Mouse (Mus musculus): ENCODE measurements around the gene Ncoa3. TPM values are rescaled to one million over a fixed set of nuclear protein-coding genes. Genes with fewer than 3 reads are reported as not detected.

Gene Ncoa3
- total RNA-seq, 2 experiments from 2014 or later: 34.6 to 37.8 TPM

DNA sequence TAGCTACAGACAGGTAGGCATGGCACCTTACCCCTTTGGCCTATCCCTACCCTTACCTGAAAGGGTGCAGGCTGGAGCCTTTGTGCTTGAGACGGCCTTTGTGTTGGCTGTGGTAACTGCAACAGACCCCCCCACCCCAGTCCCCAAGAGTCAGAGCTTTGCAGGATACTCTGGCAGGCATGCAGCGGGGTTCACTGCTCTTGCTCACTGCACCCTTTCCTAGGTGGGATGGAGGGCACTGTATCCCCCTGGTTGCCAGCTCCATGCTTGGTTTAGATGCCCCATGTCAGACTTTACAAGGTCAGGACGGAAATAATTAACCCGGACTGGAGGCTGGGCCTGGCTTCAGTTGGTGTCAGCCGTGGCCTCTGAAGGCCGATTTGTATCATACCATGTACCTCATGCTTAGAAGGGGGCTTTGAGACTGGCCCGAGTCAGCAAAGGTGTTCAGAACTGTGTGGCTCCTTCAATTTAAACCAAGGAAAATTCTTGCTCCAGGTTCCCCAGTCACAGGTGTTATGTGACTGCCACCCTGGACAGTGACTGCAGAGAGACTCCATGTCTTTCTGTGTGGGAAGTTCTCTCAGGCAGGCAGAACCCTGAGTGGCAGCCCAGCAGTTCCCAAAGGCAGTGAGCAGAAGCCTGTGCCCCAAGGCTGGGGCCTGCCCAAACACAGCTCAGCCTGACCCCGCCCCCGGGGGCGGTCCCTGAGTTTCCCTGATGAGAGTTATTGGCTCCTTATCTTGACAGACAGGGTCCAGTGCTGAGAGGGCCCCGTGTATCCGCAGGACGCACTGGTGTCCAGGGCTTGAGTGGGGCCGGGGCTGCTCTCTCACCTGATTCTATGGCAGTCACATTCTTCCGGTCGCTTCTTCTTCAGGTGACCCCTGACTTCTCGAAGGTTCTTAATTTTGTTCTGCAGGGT is 87.8 kb downstream of the Ncoa3 start:
- DNase-seq: no peak

DNA sequence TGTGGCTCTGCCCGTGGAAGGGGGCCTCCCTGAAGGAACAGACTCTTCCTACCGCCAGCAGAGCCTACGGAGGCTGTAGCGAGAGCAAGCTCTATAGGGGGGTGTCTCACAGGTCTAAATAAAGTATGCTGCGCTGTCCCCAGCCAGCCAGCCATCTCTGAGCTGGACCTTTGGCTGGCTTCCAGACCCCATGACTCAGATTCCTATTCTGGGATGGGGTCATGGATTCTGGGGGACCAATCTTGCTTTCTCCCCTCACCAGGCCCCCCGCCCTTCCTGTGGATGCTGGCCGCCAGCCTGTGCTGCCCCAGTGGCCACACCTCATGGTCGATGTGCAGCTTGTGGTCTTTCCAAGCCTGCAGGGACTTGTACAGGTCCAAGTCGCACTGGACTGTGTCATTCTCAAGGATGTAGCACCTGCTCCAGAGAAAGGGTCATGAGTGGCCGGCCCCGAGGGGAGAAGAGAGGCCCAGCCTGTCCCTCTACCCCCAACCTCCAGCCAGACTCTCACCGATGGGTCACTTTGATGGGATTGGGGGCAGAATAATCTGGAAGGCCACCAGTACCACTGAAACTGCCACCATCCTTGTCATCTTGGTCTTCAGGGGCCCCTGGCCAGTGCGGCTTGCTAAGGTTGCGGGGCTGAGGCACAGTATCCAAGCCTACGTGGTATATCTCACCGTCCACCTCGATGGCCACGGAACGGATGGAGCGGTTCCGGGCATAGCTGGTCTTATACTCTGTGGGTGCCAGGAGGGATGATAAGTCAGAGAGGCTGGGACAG is 88.7 kb downstream of the Ncoa3 start:
- DNase-seq: no peak

DNA sequence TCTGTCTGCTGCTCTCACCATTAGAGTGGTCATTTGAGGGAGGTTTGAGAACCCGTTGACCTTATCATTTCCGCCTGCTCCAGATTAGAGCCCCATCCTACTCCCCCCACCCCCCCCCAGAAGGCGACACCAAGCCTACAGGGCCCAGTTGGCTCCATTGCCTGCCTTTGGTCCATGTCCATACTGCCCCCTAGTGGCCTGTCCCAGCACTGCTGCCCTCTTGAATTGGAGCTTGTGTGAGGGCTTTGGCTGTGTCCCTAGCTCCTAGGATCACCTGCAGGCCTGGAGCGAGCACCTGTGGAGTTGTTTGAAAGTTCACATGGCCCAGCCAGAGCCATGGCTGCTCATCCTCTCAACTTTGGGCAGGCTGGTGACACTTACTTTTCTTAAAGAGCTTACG is 89.8 kb downstream of the Ncoa3 start:
- DNase-seq: peak; percentile 57 to 63

DNA sequence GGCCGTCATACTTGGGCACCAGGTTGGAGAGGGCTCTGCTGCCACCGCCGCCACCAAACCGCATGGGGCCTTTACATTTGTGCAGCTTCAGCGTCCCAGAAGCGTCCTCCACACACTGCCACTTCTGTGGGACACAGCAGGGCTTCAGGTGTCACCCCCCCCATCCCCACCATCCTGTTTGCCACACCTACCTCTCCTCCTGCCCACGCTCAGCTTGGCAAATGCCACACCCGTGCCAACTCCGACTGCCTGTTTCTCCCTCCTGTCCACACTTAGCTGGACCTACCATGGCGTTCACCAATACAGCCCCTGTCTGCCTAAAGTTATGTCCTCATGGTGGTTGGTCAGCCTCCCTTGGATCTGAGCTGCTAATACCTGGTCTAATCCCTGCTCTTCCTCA is 90.2 kb downstream of the Ncoa3 start:
- no peak for DNase-seq

DNA sequence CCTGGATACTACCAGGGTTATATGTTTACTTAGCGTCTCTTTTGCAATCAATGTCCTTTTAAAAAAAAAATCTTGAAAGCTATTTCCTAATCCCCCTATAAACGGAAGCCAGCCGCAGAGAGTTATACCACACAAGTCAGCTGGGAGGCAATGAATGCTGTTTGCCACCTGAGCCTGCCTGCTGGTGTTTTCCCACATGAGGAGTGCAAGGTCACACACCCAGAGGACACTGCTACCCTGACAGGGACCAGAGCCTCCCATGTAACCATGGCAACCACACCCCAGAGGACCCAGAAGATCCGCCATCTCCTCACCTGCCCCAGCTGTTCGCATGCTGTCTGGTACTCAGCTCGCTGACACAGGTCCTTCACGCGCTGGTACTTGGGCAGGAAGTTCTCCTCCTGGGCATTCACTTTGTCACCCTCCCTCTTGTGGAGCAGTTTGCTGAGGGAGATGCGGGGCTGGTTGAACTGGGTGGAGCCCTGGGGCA is 91.2 kb downstream of the Ncoa3 start:
- DNase-seq: no peak

DNA sequence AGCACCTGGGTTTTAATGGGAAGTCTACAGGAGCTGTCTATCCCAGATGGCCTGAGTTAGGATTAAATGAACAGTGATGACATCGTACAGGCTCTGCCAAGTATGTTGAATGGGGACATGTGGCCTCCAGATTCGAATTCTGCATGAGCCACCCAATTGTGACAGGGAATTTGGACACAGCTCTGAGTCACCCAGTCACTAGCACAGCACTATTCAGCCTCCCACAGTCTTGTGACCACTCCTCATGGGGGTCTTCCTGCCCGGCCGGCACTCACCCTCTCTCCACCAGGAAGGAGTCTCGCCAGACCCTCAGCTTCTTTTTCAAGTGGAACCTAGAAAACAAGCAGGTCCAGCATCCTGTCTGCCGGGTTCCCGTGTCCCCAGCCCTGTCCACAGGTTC is 91.7 kb downstream of the Ncoa3 start:
- no peak for DNase-seq

DNA sequence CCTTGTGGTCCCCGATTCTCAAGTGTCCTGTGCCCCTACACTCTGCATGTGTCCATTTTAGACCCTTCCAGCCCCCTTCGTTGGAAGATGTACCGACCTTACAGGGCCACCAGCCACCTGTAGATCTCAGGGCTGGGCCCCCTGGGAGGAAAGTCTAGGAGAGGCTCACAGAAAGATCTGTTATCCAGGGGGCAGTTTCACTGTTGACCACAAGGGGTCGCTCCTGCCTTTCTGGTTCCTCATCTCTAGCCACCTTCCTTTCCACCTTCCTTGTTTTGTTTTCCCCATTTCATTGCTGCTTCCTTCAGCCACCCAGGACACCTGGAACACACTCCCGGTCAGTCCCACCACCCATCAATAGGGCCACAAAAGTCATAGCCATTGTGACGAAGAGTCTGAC is 92.5 kb downstream of the Ncoa3 start:
- DNase-seq: peak; percentile 55 to 63

DNA sequence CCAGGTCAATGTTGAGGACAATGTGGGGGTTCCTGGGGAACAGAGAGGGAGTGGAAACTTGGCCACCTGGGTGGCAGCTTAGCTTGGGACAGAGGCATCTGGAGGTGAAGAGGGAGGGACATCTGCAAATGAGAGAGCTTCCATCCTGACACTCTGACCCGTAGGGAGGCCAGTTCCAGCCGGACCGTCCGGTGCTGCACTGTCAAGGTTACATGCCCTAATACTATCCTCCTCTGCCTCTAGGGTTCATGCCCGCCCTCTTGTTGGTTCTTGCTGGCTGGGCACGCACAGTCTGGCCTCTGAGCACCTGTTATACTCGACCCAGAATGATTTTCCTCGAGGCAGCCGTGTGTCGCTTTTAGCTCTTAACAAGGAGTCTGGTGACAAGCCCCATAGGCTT is 93.3 kb downstream of the Ncoa3 start:
- DNase-seq: no peak

DNA sequence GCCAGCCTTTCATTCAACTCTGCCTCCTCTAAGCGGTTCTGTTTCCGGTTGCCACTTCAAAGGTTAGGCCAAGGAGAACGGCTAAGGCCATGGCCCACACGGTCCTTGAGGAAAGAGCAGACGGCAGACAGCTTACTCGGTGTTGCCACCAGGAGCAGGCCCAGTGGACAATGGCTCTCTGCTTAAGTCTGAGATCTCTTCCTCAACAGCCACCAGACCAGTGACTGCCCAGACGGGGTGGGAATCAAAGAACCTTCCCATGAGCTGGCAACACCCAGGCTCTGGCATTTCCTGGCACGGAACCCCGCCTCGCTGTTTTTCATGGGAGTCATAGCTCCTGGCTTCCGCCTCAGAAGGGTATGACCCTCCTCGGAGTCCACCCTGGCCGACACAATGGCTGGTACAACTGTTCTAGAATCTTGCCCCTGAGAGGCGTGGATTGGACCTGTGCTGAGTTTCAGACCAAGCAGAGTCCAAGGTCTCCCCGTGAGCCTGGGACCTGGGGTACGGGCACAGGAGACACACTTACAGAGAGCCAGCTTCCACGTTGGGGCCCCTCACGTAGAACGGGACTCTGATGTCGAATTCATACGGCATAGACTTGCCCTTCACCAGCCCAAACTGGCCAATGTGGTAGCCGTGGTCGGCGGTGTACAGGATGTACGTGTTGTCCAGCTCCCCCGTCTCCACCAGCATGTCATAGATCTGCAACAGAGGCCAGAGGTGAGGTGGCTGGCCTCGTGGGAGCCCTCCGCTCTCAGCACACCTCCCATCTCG is 94.2 kb downstream of the Ncoa3 start:
- no peak for DNase-seq

DNA sequence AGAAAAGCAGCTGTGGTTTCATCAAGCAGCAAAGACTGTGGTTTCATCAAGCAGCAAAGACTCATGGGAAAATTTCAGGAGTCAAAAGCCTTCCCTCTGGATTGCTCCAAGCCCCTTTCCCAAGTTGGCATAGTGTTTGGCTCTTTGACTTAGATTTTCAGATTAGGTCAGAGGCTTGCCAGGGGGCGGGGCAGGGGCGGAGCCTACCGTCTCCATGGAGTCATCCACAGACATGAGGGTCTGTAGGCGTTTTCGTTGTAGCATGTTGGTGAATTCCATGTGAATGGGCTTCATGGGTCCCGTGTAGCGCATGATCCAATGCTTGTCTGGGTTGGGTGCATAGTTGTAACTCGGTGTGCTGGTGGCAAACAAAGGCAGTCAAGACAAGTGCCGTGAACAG is 96.6 kb downstream of the Ncoa3 start:
- DNase-seq: no peak

DNA sequence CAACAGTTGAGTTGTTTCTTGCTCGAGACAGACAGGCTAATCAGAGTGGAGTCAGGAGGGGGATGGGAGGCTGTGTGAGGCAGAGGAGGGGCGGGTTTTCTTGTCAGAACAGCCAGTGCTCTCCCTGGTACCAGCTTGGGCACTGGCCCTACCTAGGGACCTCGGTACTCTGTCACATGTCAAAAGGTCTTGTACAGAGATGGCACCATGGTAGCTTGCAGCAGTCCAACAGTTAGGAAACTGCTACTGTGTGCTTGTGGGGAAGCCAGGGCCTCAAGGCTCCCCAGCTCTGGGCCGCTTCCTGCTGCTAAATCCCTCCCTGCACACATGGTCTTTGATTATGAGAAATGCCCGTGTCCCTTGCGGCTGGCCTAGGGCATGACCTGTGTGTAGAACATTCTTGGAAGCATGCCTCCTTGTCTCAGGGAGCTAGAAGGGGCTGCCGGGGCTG is 97.7 kb downstream of the Ncoa3 start:
- no peak for DNase-seq

DNA sequence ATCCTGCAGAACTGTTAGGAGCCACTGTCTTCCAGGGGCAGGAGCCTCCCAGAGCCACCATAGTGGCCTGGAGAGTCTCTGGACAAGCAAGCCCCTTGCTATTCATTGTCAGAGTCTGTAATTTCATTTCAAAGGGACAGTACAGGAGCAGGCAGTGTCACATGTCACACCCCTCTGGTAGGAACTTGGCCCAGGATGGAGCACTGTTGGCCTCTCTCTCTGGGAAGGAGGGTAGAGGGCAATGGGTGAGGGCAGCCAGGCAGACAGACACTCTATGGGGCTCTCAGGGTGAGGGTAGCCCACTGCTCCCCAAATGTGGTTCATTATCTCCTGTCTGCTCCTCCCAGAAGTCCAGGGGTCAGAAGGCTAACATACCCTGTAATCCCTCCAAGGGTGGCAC is 99.2 kb downstream of the Ncoa3 start:
- no peak for DNase-seq

DNA sequence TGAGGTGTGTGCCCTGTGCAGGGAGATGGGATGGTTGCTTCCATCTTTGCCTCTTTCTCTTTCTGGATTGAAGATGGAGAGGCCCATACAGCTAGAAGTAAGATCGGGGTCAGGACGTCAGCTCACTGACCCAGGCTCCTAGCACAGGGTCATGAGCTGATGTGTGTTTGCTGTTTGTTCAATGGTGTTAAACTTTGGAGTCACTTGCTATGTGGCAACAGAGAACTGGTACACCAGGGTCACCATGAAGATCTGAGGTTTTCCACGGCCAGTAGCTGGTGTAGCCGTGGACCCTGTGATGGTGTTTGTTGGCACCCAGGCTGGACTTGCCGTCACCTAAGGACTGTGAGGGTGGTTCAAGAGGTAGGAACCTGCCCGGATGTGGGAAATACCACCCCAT is 100.0 kb downstream of the Ncoa3 start:
- no peak for DNase-seq

DNA sequence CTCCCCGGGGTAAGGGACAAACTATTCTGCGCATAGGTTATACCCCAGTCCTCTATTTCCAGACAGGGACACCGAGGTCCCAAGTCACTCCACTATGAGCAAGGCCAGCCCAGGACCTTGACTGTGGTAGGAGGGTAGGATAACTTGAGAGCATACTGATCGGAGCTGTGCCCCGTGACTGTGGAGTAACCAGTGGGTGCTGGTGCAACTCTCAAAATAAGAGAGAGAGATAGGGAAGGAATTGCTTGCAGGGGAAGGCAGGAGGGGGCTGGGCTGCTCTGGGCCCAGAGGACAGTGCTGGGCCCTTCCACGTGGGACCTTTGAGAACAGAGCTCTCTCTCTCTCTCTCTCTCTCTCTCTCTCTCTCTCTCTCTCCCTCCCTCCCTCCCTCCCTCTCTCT is 103.9 kb downstream of the Ncoa3 start:
- no peak for DNase-seq

DNA sequence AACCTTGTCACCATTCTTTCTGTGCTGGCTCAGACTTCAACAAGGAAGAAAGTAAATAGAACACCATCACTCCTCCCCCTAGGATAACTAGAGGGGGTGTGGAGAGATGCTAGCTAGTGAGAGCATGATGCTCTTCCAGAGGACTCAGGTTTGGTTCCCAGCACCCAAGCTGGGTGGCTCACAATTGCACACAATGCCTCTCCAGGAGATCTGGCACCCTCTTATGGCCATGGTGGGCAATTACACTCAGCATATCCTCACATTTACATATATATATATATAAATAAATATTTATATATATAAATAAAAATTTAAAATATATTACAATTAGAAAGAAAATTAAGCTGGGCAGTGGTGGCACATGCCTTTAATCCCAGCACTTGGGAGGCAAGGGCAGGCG is 104.4 kb downstream of the Ncoa3 start:
- no peak for DNase-seq

DNA sequence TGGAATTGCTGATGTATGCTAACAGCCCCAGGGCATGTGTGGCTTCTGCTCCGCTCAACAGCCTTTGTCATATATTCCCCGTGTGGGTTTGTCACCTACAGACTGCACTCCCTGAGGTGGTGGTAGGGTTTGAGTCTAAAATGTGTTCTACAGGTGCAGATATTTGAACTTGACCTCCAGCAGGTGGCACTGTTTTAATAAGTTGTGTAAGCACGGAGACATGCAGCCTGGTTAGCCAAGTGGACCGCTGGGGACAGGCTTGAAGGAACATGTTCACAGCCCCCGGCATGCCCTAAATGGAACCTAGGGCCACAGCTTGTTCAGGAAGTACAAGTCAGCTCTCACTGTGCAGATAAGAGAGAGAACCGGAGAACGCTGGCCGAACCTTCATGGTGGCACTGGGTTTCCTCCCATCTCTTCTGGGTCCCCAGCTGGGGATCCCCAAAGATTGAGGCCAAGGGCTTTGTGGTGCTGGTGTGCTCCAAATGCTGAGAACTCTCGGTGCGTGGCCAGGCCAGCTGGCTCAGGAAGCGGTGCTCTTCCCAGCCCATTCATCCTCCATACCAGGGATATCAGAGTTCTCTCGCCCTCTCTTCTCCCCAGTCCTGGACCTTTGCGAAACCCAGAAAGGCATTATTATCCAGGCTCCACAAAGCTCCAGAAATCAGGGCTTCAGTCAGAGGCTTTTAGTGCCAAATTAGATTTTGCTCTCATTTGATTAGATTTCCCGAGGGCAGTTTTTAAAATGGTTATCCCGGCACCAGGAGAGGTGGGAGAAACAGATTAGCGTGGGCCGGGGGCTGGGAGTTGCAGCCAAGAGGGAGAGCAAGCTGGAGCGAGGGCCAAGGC is 105.2 kb downstream of the Ncoa3 start:
- no peak for DNase-seq

DNA sequence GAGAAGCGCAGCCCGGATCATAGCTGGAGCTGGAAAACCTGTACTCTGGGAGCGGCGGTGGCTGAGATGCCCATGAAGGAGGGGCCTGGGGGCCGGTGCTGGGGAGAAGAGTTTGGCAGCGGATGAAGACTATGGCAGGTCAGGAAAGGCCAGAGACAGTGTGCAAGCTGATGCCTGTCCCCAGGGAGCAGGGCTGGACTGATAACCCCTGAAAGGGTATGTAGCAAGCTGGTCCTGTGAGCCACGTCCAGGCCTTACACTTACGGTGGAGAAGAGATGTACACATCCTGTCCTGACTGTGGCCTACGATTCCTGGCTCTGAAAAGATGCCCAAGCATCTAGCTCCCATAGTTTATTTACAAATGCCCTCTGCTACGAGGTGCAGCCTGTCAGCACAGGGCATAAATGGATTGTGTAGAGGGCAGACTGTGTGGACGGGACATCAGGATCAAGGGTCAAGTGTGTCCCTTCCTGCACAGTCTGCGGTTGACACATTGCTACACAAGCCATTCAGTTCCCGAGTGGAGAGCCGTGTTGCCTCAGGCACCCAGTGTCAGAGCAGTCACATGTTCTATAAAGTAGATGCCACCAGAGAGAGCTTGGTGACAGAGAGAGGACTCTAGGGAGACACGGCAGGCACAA is 106.0 kb downstream of the Ncoa3 start:
- no peak for DNase-seq

DNA sequence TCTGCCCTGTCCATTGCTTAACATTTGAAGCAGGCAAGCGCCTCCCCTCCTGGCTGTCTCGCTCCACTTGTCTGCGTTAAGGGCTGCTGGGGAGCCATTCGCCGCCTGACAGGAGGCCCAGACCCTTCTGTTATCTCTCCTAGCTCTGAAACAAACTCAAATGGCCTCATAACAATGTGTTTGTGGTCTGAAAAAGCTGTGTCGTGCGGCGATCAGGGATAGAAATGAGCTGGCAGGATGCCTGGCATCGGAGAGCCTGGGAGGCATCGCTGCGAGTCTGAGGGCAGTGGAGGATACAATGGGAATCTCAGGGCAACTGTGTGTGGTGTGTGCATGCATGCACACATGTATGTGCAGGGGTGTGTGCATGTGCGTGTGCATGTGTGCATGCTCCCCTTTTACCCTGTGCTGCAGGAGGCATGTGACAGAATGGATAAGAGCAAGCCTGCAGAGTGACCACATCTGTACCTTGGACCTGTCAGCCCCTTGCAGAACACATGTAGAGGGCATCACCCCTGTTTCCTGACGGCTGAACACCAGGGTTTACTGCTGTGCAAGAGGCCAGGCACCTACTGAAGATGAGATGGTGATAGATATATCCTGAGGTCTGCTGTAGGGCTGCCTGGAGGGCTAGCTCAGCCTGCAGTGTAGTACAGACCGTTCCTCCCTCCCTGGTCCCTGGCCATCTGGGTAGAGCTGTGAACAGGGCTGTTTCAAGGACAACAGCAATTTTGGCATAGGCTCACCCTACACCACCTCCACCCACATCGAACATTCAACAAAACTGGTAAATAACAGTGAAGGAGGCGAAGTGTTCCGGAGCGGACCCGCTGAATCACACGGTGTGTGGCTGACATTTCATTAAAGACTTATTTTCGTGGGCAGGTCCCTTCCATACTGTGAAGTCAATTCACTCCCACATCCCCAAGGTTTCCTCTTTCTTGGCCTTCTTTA is 108.2 kb downstream of the Ncoa3 start:
- DNase-seq: peak in 1 of 2 experiments; percentile 37

DNA sequence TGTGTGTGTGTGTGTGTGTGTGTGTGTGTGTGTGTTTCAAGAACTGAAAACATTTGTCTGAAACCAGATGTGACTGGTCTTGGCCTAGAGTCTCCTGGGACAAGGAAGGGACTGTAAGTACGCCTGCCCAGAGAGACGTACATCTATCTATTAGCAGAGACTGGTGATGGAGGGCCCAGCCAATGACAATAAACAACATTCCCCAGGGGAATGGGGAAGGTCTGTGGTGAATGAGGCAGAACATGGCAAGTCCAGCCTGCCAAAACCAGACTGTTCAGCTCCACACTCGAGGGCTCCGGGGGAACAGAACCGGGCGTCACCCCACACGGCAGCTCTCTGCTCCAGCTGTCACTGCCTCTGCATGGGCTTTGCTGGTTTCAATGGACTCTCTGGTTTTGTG is 110.5 kb downstream of the Ncoa3 start:
- DNase-seq: no peak

DNA sequence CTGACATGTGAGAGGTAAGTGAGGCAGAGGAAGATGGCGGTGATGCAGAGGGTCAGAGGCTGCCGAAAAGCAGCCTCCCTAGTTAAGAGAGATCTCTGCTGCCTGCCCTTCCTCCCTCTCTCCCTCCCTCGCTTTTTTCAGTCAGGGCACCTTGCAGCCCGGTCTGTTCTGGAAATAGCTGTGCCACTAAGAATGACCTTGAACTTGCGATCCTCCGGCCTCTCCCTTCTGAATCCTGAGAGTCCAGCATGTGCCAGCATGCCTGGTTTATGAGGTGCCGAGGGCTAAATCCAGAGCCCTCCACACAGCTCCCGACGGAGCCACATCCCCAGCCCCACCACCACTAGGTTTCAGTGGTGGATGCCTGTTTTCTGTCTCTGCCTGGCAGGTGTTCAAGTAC is 113.5 kb downstream of the Ncoa3 start:
- no peak for DNase-seq

Data from layer of hippocampus, postnatal 36 days (tissue).